Mouse (Mus musculus) stomach, postnatal 0 days (tissue): ENCODE data around the gene Tnfsf8. TPM values are rescaled to one million over a fixed set of nuclear protein-coding genes. Genes with fewer than 3 reads are reported as not detected.

Experiments
- ATAC-seq: fragments of 200-750 bp; cut with Nextera tagmentation; 2 replicates; pipeline ENCODE4 v1.8.0; 2017; ENCODE audit not compliant: low FRiP score, low TSS enrichment
- DNase-seq: peaks from one replicate; pipeline ENCODE4 v3.0.0-alpha.2; 2016; ENCODE audit warnings: low spot score
- H3K27ac ChIP-seq: fragments of 300-500 bp; sonication (generic); replicated peaks from 2 replicates; pipeline ENCODE4 v1.5.1; 2014; ENCODE audit warnings: mild to moderate bottlenecking, control low read depth
- H3K27me3 ChIP-seq: fragments of 300-500 bp; sonication (generic); 2 replicates; pipeline ENCODE4 v1.6.1; 2014; ENCODE audit warnings: low read length; ENCODE audit not compliant: control insufficient read depth, insufficient read depth
- H3K36me3 ChIP-seq: fragments of 300-500 bp; sonication (generic); 2 replicates; pipeline ENCODE4 v1.6.1; 2014; ENCODE audit warnings: low read length, mixed read lengths; ENCODE audit not compliant: control insufficient read depth, insufficient read depth
- H3K4me1 ChIP-seq: fragments of 300-500 bp; sonication (generic); replicated peaks from 2 replicates; pipeline ENCODE4 v1.6.1; 2014; ENCODE audit warnings: antibody characterized with exemption; ENCODE audit not compliant: control insufficient read depth, insufficient read depth
- H3K4me2 ChIP-seq: fragments of 300-500 bp; sonication (generic); replicated peaks from 2 replicates; pipeline ENCODE4 v1.6.1; 2014; ENCODE audit warnings: low read depth, mild to moderate bottlenecking, control low read depth, moderate library complexity
- H3K4me3 ChIP-seq: fragments of 300-500 bp; sonication (generic); 2 replicates; pipeline ENCODE4 v1.5.1; 2014; ENCODE audit warnings: low read depth, low read length, control low read depth
- H3K9ac ChIP-seq: fragments of 300-500 bp; sonication (generic); 2 replicates; pipeline ENCODE4 v1.6.1; 2014; ENCODE audit warnings: mild to moderate bottlenecking, low read length, control low read depth, mixed read lengths
- H3K9me3 ChIP-seq: fragments of 300-500 bp; sonication (generic); 2 replicates; pipeline ENCODE4 v1.6.1; 2016; ENCODE audit warnings: low read length; ENCODE audit not compliant: control insufficient read depth
- CTCF ChIP-seq: IDR thresholded peaks from 2 replicates; pipeline ENCODE4 v1.5.1; 2016; ENCODE audit warnings: antibody characterized with exemption, low read depth, mild to moderate bottlenecking, moderate library complexity
- EP300 ChIP-seq: optimal IDR thresholded peaks from 2 replicates; pipeline ENCODE3; 2016; ENCODE audit warnings: antibody characterized with exemption
- WGBS: fragments of 180-500 bp; shearing (Covaris S2); extraction: QIAGEN DNeasy Blood & Tissue Kit; methylation state at CpG from one replicate; pipeline ENCODE4 v1.1.7; 2014; 5-methylcytosine and 5-hydroxymethylcytosine counted together
- polyA plus RNA-seq: library from polyadenylated mRNA; unstranded; fragments of >200 nt; fragmentation: Nextera tagmentation; extraction: Ambion mirVana; gene quantifications from 2 replicates; pipeline ENCODE4 v1.2.1, GENCODE M21; 2015

Gene Tnfsf8
- polyA plus RNA-seq, 1 experiment from 2014 or later, result not detected

DNA sequence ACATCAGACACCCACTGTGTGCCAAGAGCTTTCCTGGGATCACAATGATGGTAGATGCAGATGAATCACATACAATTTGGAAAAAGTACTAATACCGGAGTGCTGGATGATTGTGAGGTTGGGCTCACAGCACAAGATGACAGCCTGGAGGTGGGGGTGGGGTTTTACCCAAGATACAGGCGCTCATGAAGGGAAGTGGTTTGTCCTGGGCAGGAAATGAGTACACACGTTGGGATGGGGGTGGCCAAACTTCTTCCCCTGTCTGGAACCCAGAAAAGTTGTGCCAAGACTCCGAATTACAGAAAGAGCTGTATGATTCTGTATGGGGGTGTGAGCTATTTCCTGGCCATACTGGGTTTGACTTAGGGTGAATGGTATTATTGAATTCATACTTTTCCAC is 38.0 kb downstream of the Tnfsf8 start:
- 68% methylated on average over 4 of the region's 4 CpGs for WGBS
- Histone ChIP-seq H3K27ac (no peak overlapping the region), H3K4me2 (no peak overlapping the region), H3K9ac (no peak overlapping the region), H3K4me3 (no peak overlapping the region), H3K4me1 (no peaks in the 10 kb centered on the region), H3K9me3 (no peaks in the 10 kb centered on the region), H3K27me3 (no peaks in the 10 kb centered on the region), H3K36me3 (no peaks in the 10 kb centered on the region)
- DNase-seq (no peak), ATAC-seq (no peak)
- TF ChIP-seq EP300 (no peak), CTCF (no peak)

DNA sequence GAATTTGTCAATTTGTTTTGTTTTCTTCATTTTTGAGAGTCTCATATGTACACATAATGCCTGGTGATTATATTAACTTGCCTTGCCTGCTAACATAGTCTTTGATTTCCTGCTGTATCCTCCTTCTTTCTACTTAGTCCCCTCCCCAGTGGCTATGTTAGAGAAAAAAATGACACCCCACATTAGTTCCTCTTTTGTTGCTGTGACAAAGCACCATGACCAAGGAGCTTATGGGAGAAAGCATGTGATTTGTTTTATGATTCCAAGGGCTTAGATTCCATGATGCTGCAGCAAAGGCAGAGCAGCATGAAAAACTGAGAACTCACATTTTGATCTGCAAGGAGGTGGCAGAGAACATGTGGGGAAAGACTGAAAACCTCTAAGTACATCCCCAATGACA is 43.6 kb downstream of the Tnfsf8 start:
- Histone ChIP-seq H3K4me2 (no peak overlapping the region), H3K4me3 (no peak overlapping the region), H3K9ac (no peak overlapping the region), H3K27me3 (no peaks in the 10 kb centered on the region), H3K4me1 (no peaks in the 10 kb centered on the region), H3K36me3 (no peaks in the 10 kb centered on the region), H3K27ac (no peak overlapping the region), H3K9me3 (no peaks in the 10 kb centered on the region)
- no peak for DNase-seq
- no peak for ATAC-seq
- TF ChIP-seq CTCF (no peak), EP300 (no peak)

DNA sequence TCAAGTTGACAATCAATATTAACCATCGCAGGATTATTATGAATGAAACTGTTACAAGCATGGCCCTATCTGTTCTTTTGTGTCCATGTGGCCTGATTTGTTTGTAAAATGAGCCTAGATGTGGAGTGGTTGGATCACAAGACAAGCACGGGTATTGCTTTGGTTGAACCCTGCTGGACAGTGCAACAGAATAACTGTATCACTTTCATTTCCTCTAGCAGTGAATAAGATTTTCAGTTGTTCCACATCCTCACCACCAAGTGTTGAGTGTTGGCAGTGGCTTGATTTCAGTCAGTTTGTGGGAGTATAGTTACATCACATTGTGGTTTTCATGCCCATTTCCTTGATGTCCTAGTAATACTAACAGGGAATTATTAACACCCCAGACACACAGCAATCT is 45.5 kb downstream of the Tnfsf8 start:
- TF ChIP-seq CTCF (no peak), EP300 (no peak)
- Histone ChIP-seq H3K36me3 (no peaks in the 10 kb centered on the region), H3K4me1 (no peaks in the 10 kb centered on the region), H3K27ac (no peak overlapping the region), H3K4me2 (no peak overlapping the region), H3K9ac (no peak overlapping the region), H3K4me3 (no peak overlapping the region), H3K9me3 (no peaks in the 10 kb centered on the region), H3K27me3 (no peaks in the 10 kb centered on the region)
- 87% methylated on average over 2 of the region's 2 CpGs for WGBS
- DNase-seq, result no peak
- ATAC-seq, result no peak

DNA sequence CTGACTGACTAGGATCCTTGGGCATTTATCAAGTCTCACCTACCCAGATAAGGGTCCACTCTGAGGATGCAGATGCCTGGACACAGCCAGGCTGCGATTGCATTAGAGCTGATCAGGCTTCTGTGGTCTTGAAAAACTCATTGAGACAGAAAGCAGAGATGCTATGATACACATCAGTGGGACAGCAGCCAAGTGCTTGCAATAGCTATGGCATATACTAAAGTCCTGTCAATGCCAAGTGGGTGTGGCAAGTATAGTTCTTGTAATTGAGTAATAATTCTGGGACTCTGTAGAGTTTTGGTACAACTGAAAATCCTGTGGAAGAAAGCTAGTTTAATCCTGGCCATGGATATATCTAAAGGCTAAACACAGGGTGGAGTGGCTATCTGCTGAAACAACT is 63.1 kb downstream of the Tnfsf8 start:
- TF ChIP-seq EP300, result no peak
- TF ChIP-seq CTCF, result no peak
- no peak for DNase-seq
- WGBS, result 53% methylated on average over 1 of the region's 1 CpGs

DNA sequence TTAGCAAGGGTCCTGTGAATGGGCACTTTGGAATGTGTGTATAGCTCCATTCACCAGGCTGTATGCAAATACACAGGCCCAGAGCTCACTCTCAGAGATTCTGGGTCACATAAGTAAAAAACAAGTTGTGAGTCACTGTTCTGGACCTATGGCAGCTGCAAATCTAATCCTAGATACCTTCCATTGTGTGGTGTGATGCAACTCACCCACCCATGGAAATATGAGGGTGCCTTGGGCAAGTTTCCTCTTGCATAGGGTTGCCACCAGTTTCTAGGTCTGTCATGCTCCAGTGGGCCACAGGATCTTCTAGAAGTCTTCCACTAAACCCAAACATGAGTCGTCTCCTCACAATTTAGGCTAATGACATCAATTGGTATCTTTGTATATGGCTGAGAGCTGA is 64.6 kb downstream of the Tnfsf8 start:
- Histone ChIP-seq H3K36me3 (no peaks in the 10 kb centered on the region), H3K27me3 (no peaks in the 10 kb centered on the region), H3K9me3 (no peaks in the 10 kb centered on the region), H3K4me2 (no peak overlapping the region), H3K27ac (no peak overlapping the region), H3K4me3 (no peak overlapping the region), H3K4me1 (no peaks in the 10 kb centered on the region), H3K9ac (no peak overlapping the region)
- ATAC-seq (no peak), DNase-seq (no peak)
- TF ChIP-seq CTCF, result no peak
- TF ChIP-seq EP300, result no peak
- 88% methylated on average over 1 of the region's 1 CpGs for WGBS

More for the DNA sequence above, 63.1 kb downstream of the Tnfsf8 start:
- no peaks in the 10 kb centered on the region for H3K9me3 ChIP-seq
- no peak for ATAC-seq
- H3K36me3 ChIP-seq, result no peaks in the 10 kb centered on the region
- H3K27ac ChIP-seq, result no peak overlapping the region
- no peak overlapping the region for H3K4me2 ChIP-seq
- H3K9ac ChIP-seq, result no peak overlapping the region
- no peak overlapping the region for H3K4me3 ChIP-seq
- H3K27me3 ChIP-seq, result no peaks in the 10 kb centered on the region
- no peaks in the 10 kb centered on the region for H3K4me1 ChIP-seq

DNA sequence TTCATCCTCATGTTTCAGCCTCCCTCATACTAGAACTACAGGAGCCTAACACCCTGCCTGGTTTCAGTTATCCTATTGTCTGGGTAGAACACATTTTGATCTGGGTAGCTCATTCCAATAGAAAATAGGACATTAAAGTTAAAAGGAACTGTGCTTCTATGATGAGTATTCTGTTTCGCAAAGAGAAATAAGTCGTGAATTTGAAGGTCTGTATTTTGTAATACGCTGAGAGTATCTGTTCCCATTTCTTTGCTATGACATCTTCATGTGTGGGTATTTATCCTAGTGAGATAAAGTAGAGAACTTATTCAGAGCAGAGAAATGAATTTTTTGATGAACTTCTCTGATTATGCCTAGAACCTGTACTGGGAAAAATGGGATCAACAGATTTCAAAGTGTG is 68.8 kb downstream of the Tnfsf8 start:
- H3K27ac ChIP-seq, result no peak overlapping the region
- no peak for ATAC-seq
- H3K4me1 ChIP-seq, result no peaks in the 10 kb centered on the region
- H3K36me3 ChIP-seq, result no peaks in the 10 kb centered on the region
- H3K4me2 ChIP-seq, result no peak overlapping the region
- H3K4me3 ChIP-seq, result no peak overlapping the region
- WGBS, result 89% methylated on average over 3 of the region's 3 CpGs
- H3K9ac ChIP-seq, result no peak overlapping the region
- DNase-seq, result no peak
- no peaks in the 10 kb centered on the region for H3K27me3 ChIP-seq
- no peaks in the 10 kb centered on the region for H3K9me3 ChIP-seq
- TF ChIP-seq CTCF, result no peak
- no peak for TF ChIP-seq EP300
